Mouse (Mus musculus): ENCODE measurements around the gene Pink1. TPM values are rescaled to one million over a fixed set of nuclear protein-coding genes. Genes with fewer than 3 reads are reported as not detected.

Pink1 gene
- 48.1 and 52.7 TPM in 2 replicates for polyA plus RNA-seq (2012; rRNA removed)

DNA sequence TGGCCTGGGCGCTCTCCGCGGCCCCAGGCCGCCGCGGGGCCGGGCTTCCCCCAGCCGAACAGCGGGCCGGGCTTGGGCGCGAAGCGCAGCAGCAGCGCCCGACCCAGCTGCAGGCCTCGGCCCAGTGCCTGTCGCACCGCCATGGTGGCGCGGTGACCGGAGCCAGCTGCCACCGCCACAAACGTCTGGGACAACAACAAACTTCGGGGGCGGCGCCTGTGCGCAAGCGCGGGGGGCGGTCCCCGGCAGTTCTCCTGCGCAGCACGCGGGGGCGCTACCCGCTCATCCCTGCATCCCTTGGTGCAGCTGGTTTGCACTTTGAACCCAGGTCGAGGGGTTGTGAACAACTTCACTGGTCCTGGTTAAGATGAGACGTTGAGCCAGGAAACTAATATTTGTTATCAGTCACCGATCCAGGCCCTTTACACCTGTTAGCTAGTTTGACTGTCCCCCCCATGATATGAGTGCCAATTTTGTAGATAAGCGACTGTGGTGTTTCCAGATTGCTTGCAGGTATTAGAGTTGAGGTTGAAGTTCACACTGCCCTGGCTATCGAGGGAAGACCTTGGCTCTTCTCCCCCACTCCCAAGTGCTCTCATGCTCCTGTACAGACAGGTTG lies at the start of gene Pink1:
Pink1 (minus strand) TSS at position 231 of the 619 bp plus-strand sequence.
- Histone ChIP-seq H3K36me3 (ENCODE audit: control insufficient read depth, insufficient read depth, low read length) (no peaks in the 10 kb centered on the region), H3K27me3 (ENCODE audit: control insufficient read depth, insufficient read depth, low read length) (no peaks in the 10 kb centered on the region), H3K4me3 (ENCODE audit: extremely low read depth, insufficient read depth, insufficient read length) (peak within 1 kb of the TSS; percentile 94), H3K27ac (ENCODE audit: insufficient read depth, low read length) (peak within 1 kb of the TSS; percentile 98), H3K4me1 (ENCODE audit: control insufficient read depth, insufficient read depth, insufficient read length) (peaks cover 5% of the 10 kb centered on the region; the same call in 1 of the 2 replicates)
- WGBS = 3% methylated on average over 41 of the region's 41 CpGs
- peak; percentile 66 to 83 for DNase-seq (ENCODE audit: low read depth in 1 of 2, low spot score in 2 of 2)
- TF ChIP-seq POLR2A (IDR thresholded peaks at IDR 0.05; ENCODE audit: low read depth, low read length) = peak; percentile 52
- TF ChIP-seq CTCF (IDR thresholded peaks at IDR 0.05; ENCODE audit: extremely low read depth, insufficient read depth, insufficient read length, insufficient replicate concordance) = peak; percentile 92

DNA sequence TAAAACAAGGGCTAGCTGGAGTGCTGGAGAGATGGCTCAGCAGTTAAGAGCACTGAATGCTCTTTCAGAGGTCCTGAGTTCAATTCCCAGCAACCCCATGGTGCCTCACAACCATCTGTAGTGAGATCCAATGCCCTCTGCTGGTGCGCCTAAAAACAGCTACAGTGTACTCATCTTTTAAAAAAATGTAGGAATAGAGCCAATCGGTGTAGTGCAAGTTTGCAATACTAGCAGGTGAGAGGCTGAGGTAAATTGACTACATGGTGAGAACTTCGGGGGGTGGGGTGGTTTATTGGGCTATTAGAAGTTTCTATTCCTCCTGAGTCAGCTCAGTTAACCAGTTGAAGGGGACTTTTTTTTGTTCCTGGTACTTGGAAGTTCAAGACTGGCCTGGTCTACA lies 49.0 kb upstream of the Pink1 start:
- 86% methylated on average over 3 of the region's 3 CpGs for WGBS
- TF ChIP-seq POLR2A (IDR thresholded peaks at IDR 0.05; ENCODE audit: low read depth, low read length) (no peak), CTCF (IDR thresholded peaks at IDR 0.05; ENCODE audit: extremely low read depth, insufficient read depth, insufficient read length, insufficient replicate concordance) (no peak)
- no peaks in the 10 kb centered on the region for H3K4me1 ChIP-seq (ENCODE audit: control insufficient read depth, insufficient read depth, insufficient read length)
- H3K4me3 ChIP-seq (ENCODE audit: extremely low read depth, insufficient read depth, insufficient read length) = no peak overlapping the region
- H3K36me3 ChIP-seq (ENCODE audit: control insufficient read depth, insufficient read depth, low read length) = no peaks in the 10 kb centered on the region
- no peak overlapping the region for H3K27ac ChIP-seq (ENCODE audit: insufficient read depth, low read length)
- DNase-seq (ENCODE audit: low read depth in 1 of 2, low spot score in 2 of 2) = no peak
- H3K27me3 ChIP-seq (ENCODE audit: control insufficient read depth, insufficient read depth, low read length) = no peaks in the 10 kb centered on the region

DNA sequence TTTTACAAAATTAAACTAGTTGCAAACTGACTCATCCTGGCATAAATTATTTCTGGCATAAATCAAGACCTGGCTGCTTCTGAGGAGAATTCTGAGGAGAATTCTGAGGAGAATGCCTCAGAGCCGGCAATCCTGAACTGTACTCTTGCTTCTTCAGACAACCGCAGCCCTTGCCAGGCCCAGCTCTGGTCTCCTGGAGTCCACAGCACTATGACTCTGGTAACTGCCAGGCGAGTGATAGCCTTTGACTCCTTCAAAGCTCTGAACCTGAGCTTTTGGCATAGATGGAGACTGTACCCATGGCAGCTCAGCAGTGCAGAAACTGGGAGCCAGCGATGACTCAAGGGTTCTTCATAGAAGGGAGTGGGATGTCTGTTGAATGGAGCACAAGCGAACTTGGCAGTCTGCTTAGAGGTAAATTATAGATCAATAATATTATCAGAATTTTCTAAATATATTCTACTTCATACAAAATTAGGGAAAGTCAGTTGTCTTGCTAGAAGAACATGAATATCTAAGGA lies 44.9 kb upstream of the Pink1 start:
- H3K27me3 ChIP-seq (ENCODE audit: control insufficient read depth, insufficient read depth, low read length) = peaks cover 5% of the 10 kb centered on the region
- no peak overlapping the region for H3K27ac ChIP-seq (ENCODE audit: insufficient read depth, low read length)
- DNase-seq (ENCODE audit: low read depth in 1 of 2, low spot score in 2 of 2) = no peak
- TF ChIP-seq CTCF (IDR thresholded peaks at IDR 0.05; ENCODE audit: extremely low read depth, insufficient read depth, insufficient read length, insufficient replicate concordance) (no peak), POLR2A (IDR thresholded peaks at IDR 0.05; ENCODE audit: low read depth, low read length) (no peak)
- H3K4me3 ChIP-seq (ENCODE audit: extremely low read depth, insufficient read depth, insufficient read length) = no peak overlapping the region
- no peaks in the 10 kb centered on the region for H3K4me1 ChIP-seq (ENCODE audit: control insufficient read depth, insufficient read depth, insufficient read length)
- H3K36me3 ChIP-seq (ENCODE audit: control insufficient read depth, insufficient read depth, low read length) = no peaks in the 10 kb centered on the region
- WGBS = 92% methylated on average over 5 of the region's 5 CpGs

DNA sequence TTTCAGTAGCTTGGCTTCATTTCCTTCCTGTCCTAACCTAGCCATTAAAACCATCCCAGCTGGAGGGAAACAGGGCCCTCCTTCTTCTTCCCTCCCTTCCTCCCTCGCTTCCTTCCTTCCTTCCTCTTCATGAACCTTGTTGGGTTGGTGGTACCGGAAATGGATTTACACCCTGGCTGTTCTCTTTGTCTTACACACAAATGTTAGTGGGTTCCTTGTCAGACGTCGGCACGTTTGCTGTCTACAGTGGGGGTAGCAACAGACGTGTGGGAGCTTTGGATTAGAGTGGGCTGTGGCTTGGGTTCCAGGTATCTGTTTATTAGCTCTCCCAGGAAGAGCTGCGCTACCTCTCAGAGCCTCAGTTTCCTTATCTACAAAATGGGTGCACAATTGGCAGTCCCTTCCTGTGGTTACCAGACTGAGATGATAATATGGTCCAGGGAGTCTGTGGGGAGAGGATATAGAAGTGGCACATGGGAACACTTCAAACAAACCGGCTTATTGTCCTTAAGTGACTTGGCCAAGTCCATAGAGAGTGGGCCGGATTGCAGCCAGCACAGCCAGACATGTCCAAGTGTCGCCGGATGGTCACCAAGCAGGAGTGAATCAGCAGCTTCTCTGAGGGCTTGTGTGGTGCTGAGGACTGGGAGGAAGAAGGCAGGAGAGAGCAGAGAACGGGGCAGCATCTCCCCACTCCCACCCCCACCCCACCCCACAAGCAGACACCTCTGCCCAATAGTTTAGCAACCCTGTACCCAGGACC lies 42.6 kb upstream of the Pink1 start:
- H3K36me3 ChIP-seq (ENCODE audit: control insufficient read depth, insufficient read depth, low read length) = no peaks in the 10 kb centered on the region
- no peak overlapping the region for H3K4me3 ChIP-seq (ENCODE audit: extremely low read depth, insufficient read depth, insufficient read length)
- no peaks in the 10 kb centered on the region for H3K4me1 ChIP-seq (ENCODE audit: control insufficient read depth, insufficient read depth, insufficient read length)
- H3K27ac ChIP-seq (ENCODE audit: insufficient read depth, low read length) = no peak overlapping the region
- 41% methylated on average over 12 of the region's 12 CpGs for WGBS
- H3K27me3 ChIP-seq (ENCODE audit: control insufficient read depth, insufficient read depth, low read length) = peaks cover 5% of the 10 kb centered on the region
- TF ChIP-seq POLR2A (IDR thresholded peaks at IDR 0.05; ENCODE audit: low read depth, low read length) = no peak
- TF ChIP-seq CTCF (IDR thresholded peaks at IDR 0.05; ENCODE audit: extremely low read depth, insufficient read depth, insufficient read length, insufficient replicate concordance) = no peak
- no peak for DNase-seq (ENCODE audit: low read depth in 1 of 2, low spot score in 2 of 2)

DNA sequence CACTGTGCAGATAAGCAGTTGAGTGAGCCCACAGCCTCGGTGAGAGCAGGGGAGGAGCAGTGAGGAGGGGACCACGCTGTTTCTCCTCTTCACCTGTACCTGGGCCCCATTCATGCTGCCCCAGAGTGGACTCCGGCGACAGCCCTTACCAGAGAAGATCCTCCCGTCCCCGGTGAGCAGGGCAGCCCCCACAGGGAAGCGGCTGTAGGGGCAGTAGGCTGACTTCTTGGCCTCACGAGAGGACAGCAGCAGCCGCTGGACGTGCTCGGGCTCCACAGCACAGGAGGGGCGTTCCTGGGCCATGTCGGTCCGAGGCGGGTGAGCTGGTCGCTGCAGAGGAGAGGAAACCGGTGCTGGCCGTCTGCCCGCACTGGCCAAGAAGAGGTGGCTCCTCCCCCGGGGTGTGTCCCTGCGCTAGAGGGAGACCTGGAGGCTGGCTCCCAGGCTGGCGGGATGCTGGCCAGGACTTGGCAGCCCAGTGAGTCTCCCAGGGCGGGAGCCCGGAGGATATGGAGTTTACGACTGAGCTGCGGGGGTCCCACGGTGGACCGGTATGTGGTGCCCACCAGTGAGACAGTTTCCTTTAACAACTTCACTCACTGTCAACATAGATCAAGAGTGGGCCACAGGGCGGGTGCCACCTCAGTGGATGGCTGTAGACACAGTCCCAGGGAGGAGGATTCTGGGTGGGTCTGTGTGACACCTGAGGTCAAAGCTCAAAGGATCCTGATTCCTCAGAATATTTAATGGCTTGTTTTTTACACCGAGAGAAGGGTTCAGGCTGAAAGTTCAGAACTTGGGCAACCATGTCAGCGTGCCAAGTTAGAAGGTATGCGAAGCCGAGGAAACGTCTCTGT lies 41.8 kb upstream of the Pink1 start, which contains the start of gene Cda:
Cda (minus strand) TSS at position 352 of the 857 bp plus-strand sequence.
- 3% methylated on average over 33 of the region's 34 CpGs for WGBS

DNA sequence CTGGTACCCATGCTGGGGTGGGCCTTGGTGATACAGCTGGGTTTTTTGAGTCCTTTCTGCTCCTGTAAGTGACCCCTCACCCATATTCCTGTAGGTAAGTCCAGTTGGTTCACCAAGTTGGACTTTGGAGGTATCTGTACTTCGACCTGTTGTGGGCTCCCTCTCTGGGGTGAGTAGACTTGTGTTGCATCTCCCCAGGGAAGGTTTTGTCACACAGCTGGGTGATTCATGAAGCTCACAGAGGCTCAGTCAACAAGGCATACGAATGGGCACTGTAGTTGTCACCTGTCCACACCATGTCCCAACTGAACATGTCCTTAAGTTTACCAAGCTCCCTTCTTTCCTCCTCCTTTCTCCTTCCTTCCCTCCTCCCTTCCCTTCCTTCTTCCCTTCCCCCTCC lies 40.5 kb upstream of the Pink1 start:
- Histone ChIP-seq H3K36me3 (ENCODE audit: control insufficient read depth, insufficient read depth, low read length) (no peaks in the 10 kb centered on the region), H3K4me1 (ENCODE audit: control insufficient read depth, insufficient read depth, insufficient read length) (no peaks in the 10 kb centered on the region), H3K27ac (ENCODE audit: insufficient read depth, low read length) (no peak overlapping the region), H3K4me3 (ENCODE audit: extremely low read depth, insufficient read depth, insufficient read length) (no peak overlapping the region), H3K27me3 (ENCODE audit: control insufficient read depth, insufficient read depth, low read length) (peaks cover 5% of the 10 kb centered on the region)
- WGBS = 54% methylated on average over 2 of the region's 2 CpGs
- TF ChIP-seq POLR2A (IDR thresholded peaks at IDR 0.05; ENCODE audit: low read depth, low read length) = no peak
- no peak for TF ChIP-seq CTCF (IDR thresholded peaks at IDR 0.05; ENCODE audit: extremely low read depth, insufficient read depth, insufficient read length, insufficient replicate concordance)
- DNase-seq (ENCODE audit: low read depth in 1 of 2, low spot score in 2 of 2) = no peak

More for the DNA sequence above, 41.8 kb upstream of the Pink1 start, which contains the start of gene Cda:
- DNase-seq (ENCODE audit: low read depth in 1 of 2, low spot score in 2 of 2) = no peak
- Histone ChIP-seq H3K36me3 (ENCODE audit: control insufficient read depth, insufficient read depth, low read length) (no peaks in the 10 kb centered on the region), H3K27me3 (ENCODE audit: control insufficient read depth, insufficient read depth, low read length) (peaks cover 5% of the 10 kb centered on the region), H3K4me3 (ENCODE audit: extremely low read depth, insufficient read depth, insufficient read length) (no peak within 1 kb of the TSS), H3K4me1 (ENCODE audit: control insufficient read depth, insufficient read depth, insufficient read length) (no peaks in the 10 kb centered on the region), H3K27ac (ENCODE audit: insufficient read depth, low read length) (no peak within 1 kb of the TSS)
- no peak for TF ChIP-seq CTCF (IDR thresholded peaks at IDR 0.05; ENCODE audit: extremely low read depth, insufficient read depth, insufficient read length, insufficient replicate concordance)
- TF ChIP-seq POLR2A (IDR thresholded peaks at IDR 0.05; ENCODE audit: low read depth, low read length) = no peak
